Mouse (Mus musculus): ENCODE measurements around the gene Ddx54.

The Ddx54 gene

GRCm38 (mm10) chr5:120582002-120582401, 30.5 kb upstream of the Ddx54 start:
- no peak for DNase-seq

- no peak for DNase-seq
Observed at GRCm38 (mm10) chr5:120583511-120583910, 29.0 kb upstream of the Ddx54 start.

GRCm38 (mm10) chr5:120584968-120585367, 27.6 kb upstream of the Ddx54 start:
- peak; percentile 21 for DNase-seq

GRCm38 (mm10) chr5:120586741-120587615, 25.6 kb upstream of the Ddx54 start:
- DNase-seq = peak; percentile 27

GRCm38 (mm10) chr5:120587616-120587926, 25.0 kb upstream of the Ddx54 start:
- DNase-seq = peak; percentile 32

GRCm38 (mm10) chr5:120587940-120588568, 24.5 kb upstream of the Ddx54 start:
- DNase-seq = no peak

- DNase-seq = peak; percentile 100
Observed at GRCm38 (mm10) chr5:120588569-120589094, 23.9 kb upstream of the Ddx54 start, which contains the start of the genes Tpcn1 and Iqcd. TSS of gene Tpcn1 (minus strand) at chr5:120588673. TSS of gene Iqcd (plus strand) at chr5:120589016.

GRCm38 (mm10) chr5:120590356-120591010, 22.1 kb upstream of the Ddx54 start:
- DNase-seq = peak; percentile 38

GRCm38 (mm10) chr5:120592141-120592540, 20.4 kb upstream of the Ddx54 start:
- DNase-seq = no peak

GRCm38 (mm10) chr5:120594485-120594884, 18.1 kb upstream of the Ddx54 start:
- no peak for DNase-seq

GRCm38 (mm10) chr5:120599625-120600024, 12.9 kb upstream of the Ddx54 start:
- no peak for DNase-seq

GRCm38 (mm10) chr5:120600946-120601668, 11.4 kb upstream of the Ddx54 start:
- DNase-seq = peak; percentile 61

- no peak for DNase-seq
Observed at GRCm38 (mm10) chr5:120602210-120602609, 10.3 kb upstream of the Ddx54 start.

GRCm38 (mm10) chr5:120603515-120603914, 9.0 kb upstream of the Ddx54 start:
- no peak for DNase-seq

GRCm38 (mm10) chr5:120604839-120605238, 7.7 kb upstream of the Ddx54 start:
- peak; percentile 88 for DNase-seq

GRCm38 (mm10) chr5:120605241-120605661, 7.3 kb upstream of the Ddx54 start:
- DNase-seq = peak; percentile 31

- DNase-seq = peak; percentile 93
Observed at GRCm38 (mm10) chr5:120605688-120606087, 6.9 kb upstream of the Ddx54 start.

GRCm38 (mm10) chr5:120606590-120607200, 5.8 kb upstream of the Ddx54 start:
- no peak for DNase-seq

- no peak for DNase-seq
Observed at GRCm38 (mm10) chr5:120607335-120607734, 5.2 kb upstream of the Ddx54 start.

GRCm38 (mm10) chr5:120609246-120609775, 3.2 kb upstream of the Ddx54 start:
- DNase-seq = no peak

GRCm38 (mm10) chr5:120610906-120611305, 1.6 kb upstream of the Ddx54 start:
- no peak for DNase-seq

- no peak for DNase-seq
Observed at GRCm38 (mm10) chr5:120611416-120611815, 1.1 kb upstream of the Ddx54 start.
